Mouse (Mus musculus): Measurements from ENCODE around the gene Prkg1. TPM values are rescaled to one million over a fixed set of nuclear protein-coding genes. Genes with fewer than 3 reads are reported as not detected.

Gene Prkg1
- polyA plus RNA-seq, 1 experiment from 2014 or later = 3.1 TPM

GRCm38 (mm10) chr19:31654022-31654421 lies 110.8 kb downstream of the Prkg1 start:
- ATAC-seq (ENCODE audit: low FRiP score, low TSS enrichment) = no peak
- Histone ChIP-seq H3K36me3 (ENCODE audit: insufficient read depth, low read length) (no peaks in the 10 kb centered on the region), H3K27ac (ENCODE audit: low read length) (no peak overlapping the region), H3K4me1 (ENCODE audit: insufficient read depth, low read length) (no peaks in the 10 kb centered on the region), H3K9me3 (ENCODE audit: low read length) (no peaks in the 10 kb centered on the region), H3K4me2 (replicated peaks; ENCODE audit: low read depth, low read length) (no peak overlapping the region), H3K27me3 (ENCODE audit: insufficient read depth, low read length) (no peaks in the 10 kb centered on the region), H3K9ac (replicated peaks; ENCODE audit: low read length) (no peak overlapping the region), H3K4me3 (ENCODE audit: low read length) (no peak overlapping the region)
- WGBS = 91% methylated on average over 6 of the region's 6 CpGs

GRCm38 (mm10) chr19:31650452-31650851 lies 114.4 kb downstream of the Prkg1 start:
- H3K9me3 ChIP-seq (ENCODE audit: low read length) = no peaks in the 10 kb centered on the region
- H3K36me3 ChIP-seq (ENCODE audit: insufficient read depth, low read length) = no peaks in the 10 kb centered on the region
- no peak overlapping the region for H3K9ac ChIP-seq (replicated peaks; ENCODE audit: low read length)
- H3K27ac ChIP-seq (ENCODE audit: low read length) = no peak overlapping the region
- no peaks in the 10 kb centered on the region for H3K27me3 ChIP-seq (ENCODE audit: insufficient read depth, low read length)
- ATAC-seq (ENCODE audit: low FRiP score, low TSS enrichment) = no peak
- no peak overlapping the region for H3K4me3 ChIP-seq (ENCODE audit: low read length)
- WGBS = 88% methylated on average over 4 of the region's 4 CpGs
- no peaks in the 10 kb centered on the region for H3K4me1 ChIP-seq (ENCODE audit: insufficient read depth, low read length)
- no peak overlapping the region for H3K4me2 ChIP-seq (replicated peaks; ENCODE audit: low read depth, low read length)

GRCm38 (mm10) chr19:31647492-31647891 lies 117.3 kb downstream of the Prkg1 start:
- 81% methylated on average over 2 of the region's 2 CpGs for WGBS
- no peak for ATAC-seq (ENCODE audit: low FRiP score, low TSS enrichment)
- no peak overlapping the region for H3K4me2 ChIP-seq (replicated peaks; ENCODE audit: low read depth, low read length)

GRCm38 (mm10) chr19:31630899-31631869 lies 133.6 kb downstream of the Prkg1 start:
- ATAC-seq (ENCODE audit: low FRiP score, low TSS enrichment) = no peak
- no peaks in the 10 kb centered on the region for H3K27me3 ChIP-seq (ENCODE audit: insufficient read depth, low read length)
- no peak overlapping the region for H3K27ac ChIP-seq (ENCODE audit: low read length)
- 82% methylated on average over 8 of the region's 8 CpGs for WGBS
- no peaks in the 10 kb centered on the region for H3K36me3 ChIP-seq (ENCODE audit: insufficient read depth, low read length)
- no peaks in the 10 kb centered on the region for H3K9me3 ChIP-seq (ENCODE audit: low read length)
- no peaks in the 10 kb centered on the region for H3K4me1 ChIP-seq (ENCODE audit: insufficient read depth, low read length)
- no peak overlapping the region for H3K4me2 ChIP-seq (replicated peaks; ENCODE audit: low read depth, low read length)
- H3K4me3 ChIP-seq (ENCODE audit: low read length) = no peak overlapping the region
- no peak overlapping the region for H3K9ac ChIP-seq (replicated peaks; ENCODE audit: low read length)

More at GRCm38 (mm10) chr19:31647492-31647891, 117.3 kb downstream of the Prkg1 start:
- Histone ChIP-seq H3K27me3 (ENCODE audit: insufficient read depth, low read length) (no peaks in the 10 kb centered on the region), H3K9ac (replicated peaks; ENCODE audit: low read length) (no peak overlapping the region), H3K36me3 (ENCODE audit: insufficient read depth, low read length) (no peaks in the 10 kb centered on the region), H3K27ac (ENCODE audit: low read length) (no peak overlapping the region), H3K4me3 (ENCODE audit: low read length) (no peak overlapping the region), H3K4me1 (ENCODE audit: insufficient read depth, low read length) (no peaks in the 10 kb centered on the region), H3K9me3 (ENCODE audit: low read length) (no peaks in the 10 kb centered on the region)

GRCm38 (mm10) chr19:31621716-31622115 lies 143.1 kb downstream of the Prkg1 start:
- Histone ChIP-seq H3K27ac (ENCODE audit: low read length) (no peak overlapping the region; the same call in 1 of the 2 replicates), H3K9ac (replicated peaks; ENCODE audit: low read length) (no peak overlapping the region), H3K4me3 (ENCODE audit: low read length) (no peak overlapping the region), H3K9me3 (ENCODE audit: low read length) (no peaks in the 10 kb centered on the region), H3K4me1 (ENCODE audit: insufficient read depth, low read length) (no peaks in the 10 kb centered on the region), H3K27me3 (ENCODE audit: insufficient read depth, low read length) (no peaks in the 10 kb centered on the region), H3K36me3 (ENCODE audit: insufficient read depth, low read length) (no peaks in the 10 kb centered on the region), H3K4me2 (replicated peaks; ENCODE audit: low read depth, low read length) (no peak overlapping the region)
- WGBS = 75% methylated on average over 1 of the region's 1 CpGs
- 0 out of 2 replicates have a peak, but pooled peaks have one; percentile 35 for ATAC-seq (ENCODE audit: low FRiP score, low TSS enrichment)

- Histone ChIP-seq H3K27ac (ENCODE audit: low read length) (no peak overlapping the region), H3K4me3 (ENCODE audit: low read length) (no peak overlapping the region), H3K9ac (replicated peaks; ENCODE audit: low read length) (no peak overlapping the region), H3K4me2 (replicated peaks; ENCODE audit: low read depth, low read length) (no peak overlapping the region), H3K27me3 (ENCODE audit: insufficient read depth, low read length) (no peaks in the 10 kb centered on the region), H3K9me3 (ENCODE audit: low read length) (no peaks in the 10 kb centered on the region), H3K36me3 (ENCODE audit: insufficient read depth, low read length) (no peaks in the 10 kb centered on the region), H3K4me1 (ENCODE audit: insufficient read depth, low read length) (no peaks in the 10 kb centered on the region)
- WGBS = 71% methylated on average over 4 of the region's 4 CpGs
- ATAC-seq (ENCODE audit: low FRiP score, low TSS enrichment) = no peak
Observed at GRCm38 (mm10) chr19:31616830-31617229, 148.0 kb downstream of the Prkg1 start.

- no peaks in the 10 kb centered on the region for H3K4me1 ChIP-seq (ENCODE audit: insufficient read depth, low read length)
- H3K27me3 ChIP-seq (ENCODE audit: insufficient read depth, low read length) = no peaks in the 10 kb centered on the region
- H3K4me2 ChIP-seq (replicated peaks; ENCODE audit: low read depth, low read length) = no peak overlapping the region
- H3K27ac ChIP-seq (ENCODE audit: low read length) = no peak overlapping the region
- no peaks in the 10 kb centered on the region for H3K9me3 ChIP-seq (ENCODE audit: low read length)
- no peak overlapping the region for H3K4me3 ChIP-seq (ENCODE audit: low read length)
- 55% methylated on average over 4 of the region's 4 CpGs for WGBS
- H3K9ac ChIP-seq (replicated peaks; ENCODE audit: low read length) = no peak overlapping the region
- no peak for ATAC-seq (ENCODE audit: low FRiP score, low TSS enrichment)
- no peaks in the 10 kb centered on the region for H3K36me3 ChIP-seq (ENCODE audit: insufficient read depth, low read length)
Observed at GRCm38 (mm10) chr19:31616159-31616558, 148.7 kb downstream of the Prkg1 start.

GRCm38 (mm10) chr19:31613146-31613545 lies 151.7 kb downstream of the Prkg1 start:
- WGBS = 88% methylated on average over 4 of the region's 4 CpGs
- Histone ChIP-seq H3K36me3 (ENCODE audit: insufficient read depth, low read length) (no peaks in the 10 kb centered on the region), H3K27me3 (ENCODE audit: insufficient read depth, low read length) (no peaks in the 10 kb centered on the region), H3K9ac (replicated peaks; ENCODE audit: low read length) (no peak overlapping the region), H3K9me3 (ENCODE audit: low read length) (no peaks in the 10 kb centered on the region), H3K4me2 (replicated peaks; ENCODE audit: low read depth, low read length) (no peak overlapping the region), H3K4me1 (ENCODE audit: insufficient read depth, low read length) (no peaks in the 10 kb centered on the region), H3K4me3 (ENCODE audit: low read length) (no peak overlapping the region), H3K27ac (ENCODE audit: low read length) (no peak overlapping the region)
- ATAC-seq (ENCODE audit: low FRiP score, low TSS enrichment) = no peak

- no peak overlapping the region for H3K4me2 ChIP-seq (replicated peaks; ENCODE audit: low read depth, low read length)
- H3K36me3 ChIP-seq (ENCODE audit: insufficient read depth, low read length) = no peaks in the 10 kb centered on the region
- WGBS = 93% methylated on average over 8 of the region's 8 CpGs
- no peak for ATAC-seq (ENCODE audit: low FRiP score, low TSS enrichment)
- no peaks in the 10 kb centered on the region for H3K27me3 ChIP-seq (ENCODE audit: insufficient read depth, low read length)
- H3K9me3 ChIP-seq (ENCODE audit: low read length) = no peaks in the 10 kb centered on the region
- no peak overlapping the region for H3K9ac ChIP-seq (replicated peaks; ENCODE audit: low read length)
- no peak overlapping the region for H3K27ac ChIP-seq (ENCODE audit: low read length)
- H3K4me1 ChIP-seq (ENCODE audit: insufficient read depth, low read length) = no peaks in the 10 kb centered on the region
- no peak overlapping the region for H3K4me3 ChIP-seq (ENCODE audit: low read length)
Observed at GRCm38 (mm10) chr19:31602578-31602977, 162.3 kb downstream of the Prkg1 start.

- 72% methylated on average over 1 of the region's 1 CpGs for WGBS
- no peaks in the 10 kb centered on the region for H3K27me3 ChIP-seq (ENCODE audit: insufficient read depth, low read length)
- H3K4me3 ChIP-seq (ENCODE audit: low read length) = no peak overlapping the region
- H3K4me2 ChIP-seq (replicated peaks; ENCODE audit: low read depth, low read length) = no peak overlapping the region
- ATAC-seq (ENCODE audit: low FRiP score, low TSS enrichment) = no peak
- no peak overlapping the region for H3K9ac ChIP-seq (replicated peaks; ENCODE audit: low read length)
- H3K4me1 ChIP-seq (ENCODE audit: insufficient read depth, low read length) = no peaks in the 10 kb centered on the region
- H3K27ac ChIP-seq (ENCODE audit: low read length) = no peak overlapping the region
- no peaks in the 10 kb centered on the region for H3K9me3 ChIP-seq (ENCODE audit: low read length)
- H3K36me3 ChIP-seq (ENCODE audit: insufficient read depth, low read length) = no peaks in the 10 kb centered on the region
Observed at GRCm38 (mm10) chr19:31594011-31594410, 170.8 kb downstream of the Prkg1 start.
